Mouse (Mus musculus): ENCODE data around the gene Zpr1.
"Not testable (repeated sequence)": the region's sequence is repeated elsewhere in the genome, so short reads cannot be mapped to it uniquely, and the experiment has no call there.

The Zpr1 gene

GRCm38 (mm10) chr9:46261131-46261530 is 11.7 kb upstream of the Zpr1 start:
- in situ Hi-C loops (cut with MboI, MseI), result no loop called here

GRCm38 (mm10) chr9:46268343-46268873 is 4.5 kb upstream of the Zpr1 start, which contains the start of gene Apoa5:
Gene Apoa5 (plus strand): TSS chr9:46268633.
- in situ Hi-C loops (cut with MboI, MseI), result no loop called here

- in situ Hi-C loops (cut with MboI, MseI), result no loop called here
Observed at GRCm38 (mm10) chr9:46269125-46269524, 3.7 kb upstream of the Zpr1 start.

GRCm38 (mm10) chr9:46270782-46271181 is 2.1 kb upstream of the Zpr1 start:
- in situ Hi-C loops (cut with MboI, MseI), result no loop called here

- in situ Hi-C loops (cut with MboI, MseI), result no loop called here
Observed at GRCm38 (mm10) chr9:46272070-46272469, 794 bp upstream of the Zpr1 start.

GRCm38 (mm10) chr9:46274494-46274893 is 1.6 kb downstream of the Zpr1 start:
- in situ Hi-C loops (cut with MboI, MseI), result no loop called here

- in situ Hi-C loops (cut with MboI, MseI), result no loop called here
Observed at GRCm38 (mm10) chr9:46282631-46283436, 10.0 kb downstream of the Zpr1 start, which contains the start of gene Bud13. Gene Bud13 (plus strand): TSS chr9:46283008.

- in situ Hi-C loops (cut with MboI, MseI), result loop anchor here (10.0 kb wide), 1 partner anchor 1374 kb away; the partner anchor contains the start of gene Atp5l
Observed at GRCm38 (mm10) chr9:46298381-46298780, 25.5 kb downstream of the Zpr1 start.

GRCm38 (mm10) chr9:46302142-46302541 is 29.3 kb downstream of the Zpr1 start:
- in situ Hi-C loops (cut with MboI, MseI), result no loop called here

- in situ Hi-C loops (cut with MboI, MseI), result no loop called here
Observed at GRCm38 (mm10) chr9:46309121-46309520, 36.3 kb downstream of the Zpr1 start.

- in situ Hi-C loops (cut with MboI, MseI), result no loop called here
Observed at GRCm38 (mm10) chr9:46314507-46314906, 41.6 kb downstream of the Zpr1 start.

- in situ Hi-C loops (cut with MboI, MseI), result no loop called here
Observed at GRCm38 (mm10) chr9:46314921-46315320, 42.1 kb downstream of the Zpr1 start.

- in situ Hi-C loops (cut with MboI, MseI), result no loop called here
Observed at GRCm38 (mm10) chr9:46315807-46316365, 43.0 kb downstream of the Zpr1 start.

GRCm38 (mm10) chr9:46316388-46316787 is 43.5 kb downstream of the Zpr1 start:
- in situ Hi-C loops (cut with MboI, MseI), result no loop called here

GRCm38 (mm10) chr9:46316909-46317308 is 44.0 kb downstream of the Zpr1 start:
- in situ Hi-C loops (cut with MboI, MseI), result no loop called here

- in situ Hi-C loops (cut with MboI, MseI), result no loop called here
Observed at GRCm38 (mm10) chr9:46317957-46318356, 45.1 kb downstream of the Zpr1 start.

- in situ Hi-C loops (cut with MboI, MseI), result not testable (repeated sequence)
Observed at GRCm38 (mm10) chr9:46319886-46320285, 47.0 kb downstream of the Zpr1 start, which contains the start of gene 4931429L15Rik. Gene 4931429L15Rik (minus strand): TSS chr9:46319986.

GRCm38 (mm10) chr9:46320461-46320860 is 47.6 kb downstream of the Zpr1 start:
- in situ Hi-C loops (cut with MboI, MseI), result no loop called here

- in situ Hi-C loops (cut with MboI, MseI), result no loop called here
Observed at GRCm38 (mm10) chr9:46326694-46327405, 54.0 kb downstream of the Zpr1 start.

GRCm38 (mm10) chr9:46327706-46328571 is 55.1 kb downstream of the Zpr1 start:
- in situ Hi-C loops (cut with MboI, MseI), result no loop called here

Measured in regulatory T cell (primary cell).